Mouse (Mus musculus): Measurements from ENCODE around the gene Smad6.

DNA sequence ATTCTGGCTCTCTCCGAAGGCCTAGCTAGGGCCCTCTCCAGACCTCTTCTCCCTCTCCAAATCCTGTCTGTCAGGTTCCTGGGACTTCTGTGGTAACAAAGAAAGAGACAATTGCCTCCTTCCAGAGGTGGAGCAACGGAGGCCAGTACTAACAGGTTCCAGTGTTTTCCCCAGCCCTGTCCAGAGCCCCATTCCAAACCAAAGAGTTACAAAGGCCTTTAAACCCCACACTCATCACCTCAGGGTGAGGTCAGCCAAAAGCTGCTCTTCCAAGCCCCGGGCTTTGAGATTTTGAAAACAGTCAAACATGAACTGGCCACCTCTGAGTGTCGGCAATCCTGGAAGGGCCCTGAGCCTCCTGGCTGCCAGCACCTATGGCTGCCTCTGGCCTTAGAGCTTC is 29.1 kb downstream of the Smad6 start:
- TF ChIP-seq CTCF (IDR thresholded peaks at IDR 0.05; ENCODE audit: borderline replicate concordance, control insufficient read depth, extremely low read depth, insufficient read depth, low read length, poor library complexity) (no peak), POLR2A (IDR thresholded peaks at IDR 0.05; ENCODE audit: control insufficient read depth, extremely low read depth, insufficient read depth, low read length, poor library complexity) (no peak)
